Mouse (Mus musculus) left cerebral cortex, postnatal 14 days (tissue): ENCODE measurements at regions not wholly inside any gene's neighbourhood (a gene's known extent, or its start where the extent isn't known, plus 50 kb on each side); places are given as distances from the start of the nearest gene placed in this dataset.
A peak's percentile ranks its signal among the peaks of the same experiment; 100 is the strongest.
"Not testable (repeated sequence)": the region's sequence is repeated elsewhere in the genome, so short reads cannot be mapped to it uniquely, and the experiment has no call there.

Source experiments
- DNase-seq, 2 experiments: peaks; one replicate each; pipeline ENCODE4 v3.0.0; 2021 to 2022; ENCODE audit warnings: low spot score in 2 of 2, mixed read lengths in 1 of 2
- intact Hi-C: fragments of 180-260 bp; cut with DNase I; formaldehyde crosslinking; loops from one replicate; pipeline ENCODE4 v1.15.1; 2025

GRCm38 (mm10) chrX:40707176-40707575 is 693.5 kb upstream of the Gria3 start:
- DNase-seq, intact Hi-C loops: not testable (repeated sequence)

GRCm38 (mm10) chrX:40708631-40709030 is 692.0 kb upstream of the Gria3 start:
- intact Hi-C loops, result no loop called here
- DNase-seq, result no peak

- peak; percentile 39 to 71 for DNase-seq
- intact Hi-C loops, result no loop called here
These were observed 659.8 kb upstream of the Gria3 start for GRCm38 (mm10) chrX:40740701-40741344.
